Mouse (Mus musculus): ENCODE results near the gene Alpk3. TPM values are rescaled to one million over a fixed set of nuclear protein-coding genes. Genes with fewer than 3 reads are reported as not detected.
A peak's percentile ranks its signal among the peaks of the same experiment; 100 is the strongest.

Gene Alpk3
- polyA plus RNA-seq (2016; fragmentation: Nextera tagmentation; extraction: Ambion mirVana) = 0.11 and 0.14 TPM in 2 replicates

- Histone ChIP-seq H3K9me3 (replicated peaks) (no peaks in the 10 kb centered on the region), H3K36me3 (no peaks in the 10 kb centered on the region), H3K4me2 (peak within 1 kb of the TSS; percentile 81), H3K9ac (peak within 1 kb of the TSS; percentile 59), H3K27ac (peak within 1 kb of the TSS; percentile 72), H3K27me3 (replicated peaks) (no peaks in the 10 kb centered on the region), H3K4me3 (peak within 1 kb of the TSS; percentile 44), H3K4me1 (peaks cover 36% of the 10 kb centered on the region)
- ATAC-seq = peak; percentile 83
- 14% methylated on average over 26 of the region's 27 CpGs for whole genome bisulfite sequencing (ENCODE audit: insufficient replicate concordance)
Measured at GRCm38 (mm10) chr7:81057471-81057870, at the start of gene Alpk3. Alpk3 (plus strand) TSS chr7:81057600.

DNA sequence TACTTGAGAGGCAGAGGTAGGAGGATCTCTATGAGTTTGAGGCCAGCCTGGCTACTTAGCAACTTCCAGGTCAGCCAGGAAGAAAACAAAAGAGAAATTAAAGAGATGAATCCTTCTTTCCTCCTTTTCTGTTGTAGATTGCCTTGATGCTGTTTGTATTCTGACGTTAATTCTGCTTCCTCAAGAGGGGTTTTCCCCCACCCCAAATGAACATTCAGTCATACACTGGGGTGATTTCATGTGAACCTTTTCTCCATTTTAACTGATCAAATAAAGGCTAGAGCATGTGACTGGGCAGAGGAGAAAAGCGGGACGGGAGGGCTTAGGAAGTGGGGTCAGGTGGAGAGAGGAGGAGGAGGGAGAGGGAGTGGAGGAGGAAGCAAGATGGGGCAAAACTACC is 49.1 kb upstream of the Alpk3 start:
- no peaks in the 10 kb centered on the region for H3K9me3 ChIP-seq (replicated peaks)
- no peak overlapping the region for H3K4me3 ChIP-seq
- H3K4me2 ChIP-seq = no peak overlapping the region
- H3K27ac ChIP-seq = no peak overlapping the region
- no peak for ATAC-seq
- no peaks in the 10 kb centered on the region for H3K27me3 ChIP-seq (replicated peaks)
- H3K36me3 ChIP-seq = peaks cover 51% of the 10 kb centered on the region
- 60% methylated on average over 3 of the region's 3 CpGs for WGBS (ENCODE audit: insufficient replicate concordance)
- H3K4me1 ChIP-seq = peaks cover 46% of the 10 kb centered on the region
- H3K9ac ChIP-seq = no peak overlapping the region

DNA sequence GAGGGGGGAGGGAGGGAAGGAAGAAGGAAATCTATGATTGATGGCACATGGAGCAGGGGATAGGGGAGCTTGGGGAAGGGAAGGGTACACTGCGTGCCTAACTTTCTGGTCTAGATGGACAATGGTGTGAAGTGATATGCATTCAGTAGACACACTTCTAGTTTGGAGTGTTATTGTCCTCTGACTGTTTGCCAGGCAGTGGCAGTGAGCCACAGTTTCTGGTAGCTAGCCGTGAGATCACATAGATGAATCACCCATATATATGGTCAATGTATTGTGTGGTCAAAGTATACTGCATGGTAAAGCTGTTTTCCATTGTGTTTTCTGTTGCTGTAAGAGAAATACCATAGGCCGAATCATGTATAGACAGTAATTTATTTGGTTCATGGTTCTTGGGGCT is 45.8 kb upstream of the Alpk3 start:
- Histone ChIP-seq H3K9ac (no peak overlapping the region), H3K27me3 (replicated peaks) (no peaks in the 10 kb centered on the region), H3K4me3 (no peak overlapping the region), H3K36me3 (peaks cover 67% of the 10 kb centered on the region), H3K27ac (no peak overlapping the region), H3K4me2 (no peak overlapping the region), H3K4me1 (peaks cover 17% of the 10 kb centered on the region), H3K9me3 (replicated peaks) (no peaks in the 10 kb centered on the region)
- 91% methylated on average over 3 of the region's 3 CpGs for WGBS (ENCODE audit: insufficient replicate concordance)
- ATAC-seq = no peak

GRCm38 (mm10) chr7:81020307-81020706 is 37.1 kb upstream of the Alpk3 start:
- Histone ChIP-seq H3K9me3 (replicated peaks) (no peaks in the 10 kb centered on the region), H3K9ac (no peak overlapping the region), H3K36me3 (peaks cover 68% of the 10 kb centered on the region), H3K4me3 (no peak overlapping the region), H3K4me1 (peaks cover 36% of the 10 kb centered on the region), H3K27ac (no peak overlapping the region), H3K27me3 (replicated peaks) (no peaks in the 10 kb centered on the region), H3K4me2 (no peak overlapping the region)
- WGBS (ENCODE audit: insufficient replicate concordance) = 82% methylated on average over 11 of the region's 11 CpGs
- no peak for ATAC-seq

GRCm38 (mm10) chr7:81022731-81023130 is 34.7 kb upstream of the Alpk3 start:
- H3K27ac ChIP-seq = peak overlapping the region; percentile 67

DNA sequence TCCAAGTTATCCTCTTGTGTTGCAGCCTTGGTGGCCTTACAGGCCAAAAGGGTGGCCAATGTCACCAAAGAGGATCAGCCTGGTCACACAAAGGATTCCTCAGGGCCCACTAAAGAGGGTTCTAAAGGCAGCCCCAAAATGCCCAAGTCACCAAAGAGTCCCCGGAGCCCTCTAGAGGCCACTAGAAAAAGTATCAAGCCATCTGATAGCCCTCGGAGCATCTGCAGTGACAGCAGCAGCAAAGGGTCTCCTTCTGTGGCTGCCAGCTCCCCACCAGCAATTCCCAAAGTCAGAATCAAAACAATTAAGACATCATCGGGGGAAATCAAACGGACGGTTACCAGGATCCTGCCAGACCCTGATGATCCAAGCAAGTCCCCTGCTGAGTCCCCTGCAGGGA is 33.3 kb upstream of the Alpk3 start:
- WGBS (ENCODE audit: insufficient replicate concordance) = 82% methylated on average over 5 of the region's 5 CpGs
- H3K27me3 ChIP-seq (replicated peaks) = no peaks in the 10 kb centered on the region
- no peak overlapping the region for H3K4me2 ChIP-seq
- H3K9me3 ChIP-seq (replicated peaks) = no peaks in the 10 kb centered on the region
- H3K27ac ChIP-seq = no peak overlapping the region
- ATAC-seq = no peak
- no peak overlapping the region for H3K4me3 ChIP-seq
- peaks cover 36% of the 10 kb centered on the region for H3K4me1 ChIP-seq
- H3K9ac ChIP-seq = no peak overlapping the region
- peaks cover 87% of the 10 kb centered on the region for H3K36me3 ChIP-seq

More at GRCm38 (mm10) chr7:81022731-81023130, 34.7 kb upstream of the Alpk3 start:
- Histone ChIP-seq H3K4me3 (no peak overlapping the region), H3K9ac (peak overlapping the region; percentile 23; the same call in 1 of the 2 replicates), H3K9me3 (replicated peaks) (no peaks in the 10 kb centered on the region), H3K4me1 (peaks cover 36% of the 10 kb centered on the region), H3K36me3 (peaks cover 79% of the 10 kb centered on the region), H3K27me3 (replicated peaks) (no peaks in the 10 kb centered on the region), H3K4me2 (peak overlapping the region; percentile 52)
- peak; percentile 88 for ATAC-seq

- no peaks in the 10 kb centered on the region for H3K27me3 ChIP-seq (replicated peaks)
- ATAC-seq = no peak
- H3K9me3 ChIP-seq (replicated peaks) = no peaks in the 10 kb centered on the region
- H3K4me1 ChIP-seq = peaks cover 36% of the 10 kb centered on the region
- peaks cover 89% of the 10 kb centered on the region for H3K36me3 ChIP-seq
- H3K4me2 ChIP-seq = no peak overlapping the region
- no peak overlapping the region for H3K4me3 ChIP-seq
- no peak overlapping the region for H3K9ac ChIP-seq
- H3K27ac ChIP-seq = no peak overlapping the region
- 91% methylated on average over 9 of the region's 9 CpGs for WGBS (ENCODE audit: insufficient replicate concordance)
Measured at GRCm38 (mm10) chr7:81024651-81025050, 32.7 kb upstream of the Alpk3 start.

DNA sequence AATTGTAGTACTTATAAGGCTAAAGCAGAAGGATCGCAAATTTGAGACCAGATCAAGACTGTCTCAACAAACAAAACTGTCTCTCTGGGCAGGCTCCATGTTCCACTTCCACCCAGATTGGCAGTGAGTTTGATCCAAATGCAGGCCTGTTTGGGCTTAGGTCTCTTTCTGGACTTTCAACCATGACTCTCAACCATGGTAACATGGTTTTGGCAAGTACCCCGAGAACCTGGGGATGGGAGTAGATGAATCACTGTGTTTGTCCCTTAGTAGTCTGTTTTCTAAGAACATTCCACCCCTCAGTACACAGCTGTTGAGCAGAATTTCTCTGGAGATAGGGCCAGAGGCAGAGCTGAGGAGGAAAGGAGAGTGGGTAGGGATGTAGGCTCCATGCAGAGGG is 31.6 kb upstream of the Alpk3 start:
- H3K4me3 ChIP-seq = no peak overlapping the region
- peaks cover 30% of the 10 kb centered on the region for H3K4me1 ChIP-seq
- ATAC-seq = no peak
- no peak overlapping the region for H3K4me2 ChIP-seq
- no peak overlapping the region for H3K9ac ChIP-seq
- peaks cover 89% of the 10 kb centered on the region for H3K36me3 ChIP-seq
- no peaks in the 10 kb centered on the region for H3K9me3 ChIP-seq (replicated peaks)
- no peaks in the 10 kb centered on the region for H3K27me3 ChIP-seq (replicated peaks)
- 80% methylated on average over 2 of the region's 2 CpGs for WGBS (ENCODE audit: insufficient replicate concordance)
- H3K27ac ChIP-seq = no peak overlapping the region

DNA sequence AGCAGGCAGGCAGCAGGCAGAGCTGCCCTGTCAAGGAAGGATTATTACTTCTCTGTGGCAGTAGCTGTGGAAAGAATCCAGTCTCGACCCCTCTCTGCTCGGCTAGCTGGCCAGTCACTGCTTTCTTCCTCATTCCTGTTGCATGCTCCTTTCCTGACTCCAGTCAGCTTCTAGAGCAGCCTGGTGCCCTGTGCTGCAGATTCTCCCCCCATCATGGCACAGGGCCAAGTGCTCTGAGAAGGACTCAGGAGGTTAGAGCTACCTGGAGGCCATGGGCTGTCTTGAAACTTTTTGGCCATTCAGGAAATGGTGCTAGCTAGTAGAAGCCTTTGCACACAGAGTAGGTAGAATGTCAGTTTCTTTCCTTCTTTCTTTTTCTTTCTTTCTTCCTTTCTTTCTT is 17.7 kb upstream of the Alpk3 start:
- no peak overlapping the region for H3K9ac ChIP-seq
- H3K4me2 ChIP-seq = no peak overlapping the region
- H3K36me3 ChIP-seq = peaks cover 91% of the 10 kb centered on the region
- H3K4me1 ChIP-seq = no peaks in the 10 kb centered on the region
- H3K9me3 ChIP-seq (replicated peaks) = no peaks in the 10 kb centered on the region
- no peak overlapping the region for H3K4me3 ChIP-seq
- WGBS (ENCODE audit: insufficient replicate concordance) = 70% methylated on average over 2 of the region's 2 CpGs
- ATAC-seq = no peak
- H3K27ac ChIP-seq = no peak overlapping the region
- no peaks in the 10 kb centered on the region for H3K27me3 ChIP-seq (replicated peaks)

- H3K4me1 ChIP-seq = no peaks in the 10 kb centered on the region
- no peaks in the 10 kb centered on the region for H3K27me3 ChIP-seq (replicated peaks)
- 77% methylated on average over 5 of the region's 5 CpGs for WGBS (ENCODE audit: insufficient replicate concordance)
- H3K9ac ChIP-seq = no peak overlapping the region
- no peak overlapping the region for H3K4me2 ChIP-seq
- no peaks in the 10 kb centered on the region for H3K9me3 ChIP-seq (replicated peaks)
- peaks cover 63% of the 10 kb centered on the region for H3K36me3 ChIP-seq
- no peak overlapping the region for H3K27ac ChIP-seq
- no peak for ATAC-seq
- H3K4me3 ChIP-seq = no peak overlapping the region
Measured at GRCm38 (mm10) chr7:81043023-81043620, 14.3 kb upstream of the Alpk3 start.

DNA sequence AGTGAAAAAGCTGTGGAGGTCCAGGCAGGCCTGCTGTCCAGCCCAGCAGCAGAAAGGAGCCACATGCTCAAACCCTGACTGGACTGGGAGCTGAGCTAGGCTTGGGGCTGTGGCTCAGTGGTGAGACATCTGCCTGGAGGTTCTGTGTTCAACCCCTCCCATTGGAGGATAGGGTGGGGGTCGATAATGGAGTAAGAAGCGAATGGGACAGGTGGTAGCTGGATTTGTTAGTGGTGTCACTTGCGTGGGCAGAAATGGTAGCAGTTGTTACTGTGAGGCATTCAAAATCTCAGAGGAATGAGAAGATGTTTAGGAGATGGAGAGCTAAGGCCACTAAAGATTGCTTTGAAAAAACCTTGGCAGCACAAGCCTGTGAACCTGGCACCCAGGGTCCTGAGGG is 9.6 kb upstream of the Alpk3 start:
- H3K36me3 ChIP-seq = peaks cover 16% of the 10 kb centered on the region
- H3K4me2 ChIP-seq = no peak overlapping the region
- no peaks in the 10 kb centered on the region for H3K4me1 ChIP-seq
- no peak for ATAC-seq
- no peaks in the 10 kb centered on the region for H3K27me3 ChIP-seq (replicated peaks)
- H3K9ac ChIP-seq = no peak overlapping the region
- H3K4me3 ChIP-seq = no peak overlapping the region
- 72% methylated on average over 3 of the region's 3 CpGs for WGBS (ENCODE audit: insufficient replicate concordance)
- H3K27ac ChIP-seq = no peak overlapping the region
- H3K9me3 ChIP-seq (replicated peaks) = no peaks in the 10 kb centered on the region

- H3K27me3 ChIP-seq (replicated peaks) = no peaks in the 10 kb centered on the region
- no peak overlapping the region for H3K27ac ChIP-seq
- H3K4me3 ChIP-seq = no peak overlapping the region
- ATAC-seq = no peak
- no peak overlapping the region for H3K9ac ChIP-seq
- no peaks in the 10 kb centered on the region for H3K9me3 ChIP-seq (replicated peaks)
- WGBS (ENCODE audit: insufficient replicate concordance) = 75% methylated on average over 2 of the region's 2 CpGs
- H3K36me3 ChIP-seq = peaks cover 9% of the 10 kb centered on the region
- H3K4me1 ChIP-seq = no peaks in the 10 kb centered on the region
- H3K4me2 ChIP-seq = no peak overlapping the region
Measured at GRCm38 (mm10) chr7:81048513-81048912, 8.9 kb upstream of the Alpk3 start.

DNA sequence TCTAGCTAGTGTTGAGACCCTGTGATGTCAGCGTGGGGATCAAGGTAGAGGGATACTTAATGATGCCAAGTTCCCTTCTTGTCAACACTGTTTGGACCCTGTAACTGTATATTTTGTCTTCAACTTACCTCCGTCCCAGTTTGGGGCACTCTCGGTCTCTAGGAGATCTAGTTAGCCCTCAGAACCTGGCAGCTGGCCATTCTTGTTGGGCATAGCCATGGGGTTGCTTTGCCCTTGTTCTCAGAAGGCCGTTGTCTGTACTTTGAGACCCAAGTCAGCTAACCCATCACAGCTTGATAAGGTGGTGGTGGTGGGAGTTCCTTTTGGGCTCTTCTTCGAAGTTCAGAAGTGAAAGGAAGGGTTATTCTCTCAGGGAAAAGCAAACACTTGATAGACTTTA is 7.4 kb upstream of the Alpk3 start:
- no peak for ATAC-seq
- Histone ChIP-seq H3K4me1 (no peaks in the 10 kb centered on the region), H3K9me3 (replicated peaks) (no peaks in the 10 kb centered on the region), H3K27ac (no peak overlapping the region), H3K27me3 (replicated peaks) (no peaks in the 10 kb centered on the region), H3K4me3 (no peak overlapping the region), H3K4me2 (no peak overlapping the region), H3K36me3 (no peaks in the 10 kb centered on the region), H3K9ac (no peak overlapping the region)
- WGBS (ENCODE audit: insufficient replicate concordance) = 59% methylated on average over 5 of the region's 5 CpGs

Measured in liver, embryonic 12.5 days (tissue).